16 mouse cellular contexts compared by ENCODE assay signal in genomic region chr1:138174143-138174542, GRCm38 (mm10). TPM values are rescaled to one million over a fixed set of nuclear protein-coding genes. Genes with fewer than 3 reads are reported as not detected.
A peak's percentile ranks its signal among the peaks of the same experiment; 100 is the strongest.
DNase-seq lines count a peak whose midpoint lies in the region; ATAC-seq and TF ChIP-seq lines count a peak whose summit lies in the region.
"Had no signal": no experiment of that assay in that cellular context is flagged by ENCODE, and none has a peak within 500 bp of the region (broad histone marks: within the 10 kb centered on the region; RNA-seq: fewer than 3 reads in every experiment).

No protein-coding gene starts in this region.

- no peak for TF ChIP-seq POLR2A in thymus, adult 2 months (IDR thresholded peaks at IDR 0.05; ENCODE audit: control insufficient read depth, extremely low read depth, insufficient read depth, low read length, poor library complexity)
- no peak for TF ChIP-seq POLR2A in bone marrow, adult 2 months (IDR thresholded peaks at IDR 0.05; ENCODE audit: borderline replicate concordance, control insufficient read depth, low read depth, low read length)

- no peaks in the 10 kb centered on the region for H3K9me3 ChIP-seq in liver, embryonic 16.5 days (replicated peaks; ENCODE audit: control insufficient read depth, low read length)
- H3K9me3 ChIP-seq: heart, embryonic 12.5 days; neural tube, embryonic 12.5 days had no signal

- peak overlapping the region; percentile 18; the same call in 1 of the 2 replicates for H3K27ac ChIP-seq in thymus, adult 2 months (ENCODE audit: control insufficient read depth, insufficient read depth, low read length)
- H3K27ac ChIP-seq in bone marrow, adult 2 months (ENCODE audit: control insufficient read depth, insufficient read depth, low read depth, low read length, poor library complexity) = peak overlapping the region; percentile 67; the same call in 1 of the 2 replicates
- no peak overlapping the region for H3K27ac ChIP-seq in liver, embryonic 16.5 days (ENCODE audit: low read length)
- H3K27ac ChIP-seq: neural tube, embryonic 12.5 days had no signal

- no peak for ATAC-seq in liver, embryonic 16.5 days (ENCODE audit: low read depth)
- ATAC-seq: forebrain, embryonic 16.5 days; intestine, postnatal 0 days; lung, postnatal 0 days had no signal

- 9% methylated on average over 4 of the region's 4 CpGs for WGBS in thymus, adult 2 months
- WGBS in bone marrow, adult 2 months = 4% methylated on average over 4 of the region's 4 CpGs
- 43% methylated on average over 4 of the region's 4 CpGs for WGBS in liver, embryonic 16.5 days (ENCODE audit: insufficient replicate concordance)

- 0 out of 2 replicates have a peak overlapping the region, but pooled peaks have one; percentile 7 for H3K4me2 ChIP-seq in liver, embryonic 16.5 days (ENCODE audit: low read depth, low read length)
- H3K4me2 ChIP-seq: heart, embryonic 12.5 days; neural tube, embryonic 12.5 days had no signal

- H3K36me3 ChIP-seq in thymus, adult 2 months (ENCODE audit: control insufficient read depth, insufficient read depth, low read length) = peaks cover 19% of the 10 kb centered on the region
- H3K36me3 ChIP-seq in liver, embryonic 16.5 days (ENCODE audit: control insufficient read depth, insufficient read depth) = no peaks in the 10 kb centered on the region
- H3K36me3 ChIP-seq: heart, embryonic 12.5 days; neural tube, embryonic 12.5 days had no signal

- peaks cover 4% of the 10 kb centered on the region; the same call in 1 of the 2 replicates for H3K4me1 ChIP-seq in thymus, adult 2 months (replicated peaks; ENCODE audit: control insufficient read depth, insufficient read depth, low read length)
- H3K4me1 ChIP-seq in bone marrow, adult 2 months (ENCODE audit: control insufficient read depth, insufficient read depth, low read length) = no peaks in the 10 kb centered on the region; the same call in 1 of the 2 replicates
- H3K4me1 ChIP-seq in liver, embryonic 16.5 days (ENCODE audit: control insufficient read depth, low read depth, low read length) = no peaks in the 10 kb centered on the region
- H3K4me1 ChIP-seq: heart, embryonic 12.5 days; neural tube, embryonic 12.5 days had no signal

- no peaks in the 10 kb centered on the region for H3K27me3 ChIP-seq in thymus, adult 2 months (ENCODE audit: control insufficient read depth, insufficient read depth, low read length)
- H3K27me3 ChIP-seq in liver, embryonic 16.5 days (ENCODE audit: control insufficient read depth, insufficient read depth, low read depth, low read length) = no peaks in the 10 kb centered on the region
- H3K27me3 ChIP-seq: heart, embryonic 12.5 days; neural tube, embryonic 12.5 days had no signal

- H3K9ac ChIP-seq in liver, embryonic 16.5 days (ENCODE audit: low read depth, low read length) = no peak overlapping the region
- H3K9ac ChIP-seq: heart, embryonic 12.5 days; neural tube, embryonic 12.5 days had no signal

- no peak overlapping the region for H3K4me3 ChIP-seq in thymus, adult 2 months (ENCODE audit: control insufficient read depth, insufficient read depth, low read length)
- peak overlapping the region; percentile 61 for H3K4me3 ChIP-seq in bone marrow, adult 2 months (replicated peaks; ENCODE audit: control insufficient read depth, low read depth, low read length)
- peak overlapping the region; percentile 38 for H3K4me3 ChIP-seq in liver, embryonic 16.5 days (ENCODE audit: low read depth, low read length)
- H3K4me3 ChIP-seq: heart, embryonic 12.5 days; neural tube, embryonic 12.5 days had no signal

- no peak for TF ChIP-seq CTCF in thymus, adult 2 months (IDR thresholded peaks at IDR 0.05; ENCODE audit: borderline replicate concordance, control insufficient read depth, extremely low read depth, insufficient read depth, low read length, poor library complexity)
- TF ChIP-seq CTCF in bone marrow, adult 2 months (IDR thresholded peaks at IDR 0.05; ENCODE audit: control insufficient read depth, insufficient read depth, low read length) = no peak

- no peak for DNase-seq in thymus, adult 2 months
- no peak for DNase-seq in thymus, adult 18-20 months
- peak; percentile 45 for DNase-seq in thymus, postnatal 4 days
- DNase-seq in layer of hippocampus, adult 18-20 months (ENCODE audit: low spot score in 2 of 2) = no peak
- DNase-seq in left cerebral cortex, adult 11 months (ENCODE audit: low spot score) = no peak
- DNase-seq: adrenal gland, postnatal 14 days; gastrocnemius, postnatal 10 days; kidney, postnatal 25 days; midbrain, embryonic 14.5 days had no signal

RNA-seq across cellular contexts. Expression of gene Ptprc, which starts 1.4 kb away (rescaled TPM):
- polyA plus RNA-seq in thymus, adult 2 months (2012; rRNA removed) = 469 and 490 TPM in 2 replicates
- polyA plus RNA-seq in bone marrow, adult 2 months (2011; ENCODE audit: insufficient read depth, insufficient read length, low replicate concordance, missing spikeins) = 38.3 and 75.0 TPM in 2 replicates
- polyA plus RNA-seq in liver, embryonic 16.5 days (2015; fragmentation: Nextera tagmentation; extraction: Ambion mirVana) = 8.6 and 8.9 TPM in 2 replicates
- 1 to 10 TPM; 2.2 to 2.8 TPM for total RNA-seq in layer of hippocampus, adult 18-20 months (2021)
